Mouse (Mus musculus): ENCODE results near the gene Mypn.

GRCm38 (mm10) chr10:63092616-63093550, 110.9 kb downstream of the Mypn start:
- TF ChIP-seq CTCF (IDR thresholded peaks at IDR 0.05; ENCODE audit: extremely low read depth, insufficient read depth, insufficient read length, insufficient replicate concordance) (no peak), POLR2A (IDR thresholded peaks at IDR 0.05; ENCODE audit: low read depth, low read length) (no peak)

All from spleen, adult 2 months (tissue).